18 mouse cellular contexts compared by ENCODE assay signal in genomic region chr5:43550444-43550843, GRCm38 (mm10). TPM values are rescaled to one million over a fixed set of nuclear protein-coding genes. Genes with fewer than 3 reads are reported as not detected.
DNase-seq lines count a peak whose midpoint lies in the region; ATAC-seq and TF ChIP-seq lines count a peak whose summit lies in the region.
"Had no signal": no experiment of that assay in that cellular context is flagged by ENCODE, and none has a peak within 500 bp of the region (broad histone marks: within the 10 kb centered on the region; RNA-seq: fewer than 3 reads in every experiment).

No protein-coding gene starts in this region.

- no peak overlapping the region for H3K9ac ChIP-seq in hindbrain, embryonic 15.5 days
- no peak overlapping the region for H3K9ac ChIP-seq in limb, embryonic 12.5 days (replicated peaks)
- H3K9ac ChIP-seq: forebrain, embryonic 15.5 days; limb, embryonic 15.5 days; neural tube, embryonic 13.5 days had no signal

- intact Hi-C loops in gastrocnemius, adult 2 months (cut with DNase I) = no loop called here

- WGBS in hindbrain, embryonic 15.5 days = 55% methylated on average over 4 of the region's 4 CpGs
- WGBS in hindbrain, embryonic 10.5 days = 69% methylated on average over 4 of the region's 4 CpGs
- WGBS in limb, embryonic 12.5 days = 17% methylated on average over 4 of the region's 4 CpGs

- TF ChIP-seq CTCF in testis, adult 2 months (IDR thresholded peaks at IDR 0.05; ENCODE audit: control insufficient read depth, insufficient read depth, insufficient replicate concordance, low read depth, low read length) = no peak
- TF ChIP-seq CTCF in gastrocnemius, adult 2 months (IDR thresholded peaks at IDR 0.05) = no peak

- no peak for DNase-seq in hindbrain, embryonic 10.5 days (ENCODE audit: low spot score)
- no peak for DNase-seq in testis, postnatal 14 days (ENCODE audit: low spot score)
- DNase-seq in gastrocnemius, adult 2 months = no peak
- no peak for DNase-seq in thymus, postnatal 4 days
- DNase-seq: cerebellum, adult 8-10 months; gastrocnemius, postnatal 14 days; retina, postnatal 1 day; thymus, postnatal 25 days had no signal

- no peaks in the 10 kb centered on the region for H3K36me3 ChIP-seq in hindbrain, embryonic 15.5 days
- H3K36me3 ChIP-seq in hindbrain, embryonic 10.5 days = no peaks in the 10 kb centered on the region
- no peaks in the 10 kb centered on the region for H3K36me3 ChIP-seq in testis, adult 2 months (ENCODE audit: control insufficient read depth, insufficient read depth, low read length)
- no peaks in the 10 kb centered on the region for H3K36me3 ChIP-seq in limb, embryonic 12.5 days
- H3K36me3 ChIP-seq: forebrain, embryonic 15.5 days; limb, embryonic 15.5 days; neural tube, embryonic 13.5 days had no signal

- H3K9me3 ChIP-seq in hindbrain, embryonic 15.5 days = no peaks in the 10 kb centered on the region
- no peaks in the 10 kb centered on the region for H3K9me3 ChIP-seq in hindbrain, embryonic 10.5 days
- no peaks in the 10 kb centered on the region for H3K9me3 ChIP-seq in limb, embryonic 12.5 days
- H3K9me3 ChIP-seq: forebrain, embryonic 15.5 days; limb, embryonic 15.5 days; neural tube, embryonic 13.5 days had no signal

- TF ChIP-seq POLR2A in testis, adult 2 months (IDR thresholded peaks at IDR 0.05; ENCODE audit: control insufficient read depth, low read depth, low read length) = no peak

- no peak for ATAC-seq in hindbrain, embryonic 15.5 days (ENCODE audit: low FRiP score, low read depth)
- no peak for ATAC-seq in limb, embryonic 12.5 days (ENCODE audit: insufficient number of reproducible peaks, insufficient read depth, low FRiP score, low TSS enrichment, low read depth)
- ATAC-seq: CD4-positive, CD25-positive, alpha-beta regulatory T cell, adult 4 months; forebrain, embryonic 15.5 days; midbrain, embryonic 16.5 days had no signal

- H3K4me3 ChIP-seq in hindbrain, embryonic 15.5 days = no peak overlapping the region
- no peak overlapping the region for H3K4me3 ChIP-seq in hindbrain, embryonic 10.5 days
- H3K4me3 ChIP-seq in testis, adult 2 months (ENCODE audit: control insufficient read depth, low read depth, low read length) = no peak overlapping the region
- H3K4me3 ChIP-seq in limb, embryonic 12.5 days (replicated peaks) = no peak overlapping the region
- no peak overlapping the region for H3K4me3 ChIP-seq in gastrocnemius, adult 2 months
- H3K4me3 ChIP-seq: forebrain, embryonic 15.5 days; limb, embryonic 15.5 days; neural tube, embryonic 13.5 days had no signal

- no peak overlapping the region for H3K4me2 ChIP-seq in hindbrain, embryonic 15.5 days
- peak overlapping the region; percentile 30; the same call in 1 of the 2 replicates for H3K4me2 ChIP-seq in limb, embryonic 12.5 days
- H3K4me2 ChIP-seq: forebrain, embryonic 15.5 days; limb, embryonic 15.5 days; neural tube, embryonic 13.5 days had no signal

- H3K27me3 ChIP-seq in hindbrain, embryonic 15.5 days = no peaks in the 10 kb centered on the region
- H3K27me3 ChIP-seq in hindbrain, embryonic 10.5 days (ENCODE audit: insufficient read depth, poor library complexity, severe bottlenecking) = no peaks in the 10 kb centered on the region
- no peaks in the 10 kb centered on the region for H3K27me3 ChIP-seq in testis, adult 2 months (ENCODE audit: control insufficient read depth, insufficient read depth, low read length)
- H3K27me3 ChIP-seq in limb, embryonic 12.5 days = no peaks in the 10 kb centered on the region
- H3K27me3 ChIP-seq: forebrain, embryonic 15.5 days; limb, embryonic 15.5 days; neural tube, embryonic 13.5 days had no signal

- H3K27ac ChIP-seq in hindbrain, embryonic 15.5 days (replicated peaks) = 0 out of 2 replicates have a peak overlapping the region, but pooled peaks have one; percentile 25
- H3K27ac ChIP-seq in hindbrain, embryonic 10.5 days = no peak overlapping the region
- H3K27ac ChIP-seq in testis, adult 2 months (ENCODE audit: control insufficient read depth, insufficient read depth, low read depth, low read length) = peak overlapping the region; percentile 62
- no peak overlapping the region for H3K27ac ChIP-seq in limb, embryonic 12.5 days
- no peak overlapping the region for H3K27ac ChIP-seq in gastrocnemius, adult 2 months
- H3K27ac ChIP-seq: forebrain, embryonic 15.5 days; limb, embryonic 15.5 days; macrophage; neural tube, embryonic 13.5 days had no signal

- H3K4me1 ChIP-seq in hindbrain, embryonic 15.5 days (replicated peaks) = no peaks in the 10 kb centered on the region
- H3K4me1 ChIP-seq in hindbrain, embryonic 10.5 days (replicated peaks) = no peaks in the 10 kb centered on the region
- no peaks in the 10 kb centered on the region for H3K4me1 ChIP-seq in testis, adult 2 months (ENCODE audit: control insufficient read depth, insufficient read depth, low read length)
- H3K4me1 ChIP-seq in limb, embryonic 12.5 days (replicated peaks) = peaks cover 20% of the 10 kb centered on the region
- H3K4me1 ChIP-seq: forebrain, embryonic 15.5 days had no signal

RNA-seq across cellular contexts. Expression of gene C1qtnf7, which starts 35.1 kb away (rescaled TPM):
- 1.0 and 1.6 TPM in 2 replicates for polyA plus RNA-seq in hindbrain, embryonic 15.5 days (2015; fragmentation: Nextera tagmentation; extraction: Ambion mirVana)
- polyA plus RNA-seq in hindbrain, embryonic 10.5 days (2016; fragmentation: Nextera tagmentation; extraction: Ambion mirVana) = 0.32 and 0.93 TPM in 2 replicates
- 0.93 and 1.3 TPM in 2 replicates for polyA plus RNA-seq in testis, adult 2 months (2012; rRNA removed)
- polyA plus RNA-seq in limb, embryonic 12.5 days (2016; fragmentation: Nextera tagmentation; extraction: Ambion mirVana) = 9.3 and 10.6 TPM in 2 replicates
- 1 to 10 TPM in 1 of 2 experiments, under 1 TPM in 1; 0.51 to 1.4 TPM for total RNA-seq in gastrocnemius, adult 2 months (2021)
- total RNA-seq: hematopoietic stem cell, adult 5-6 weeks had no signal
- polyA plus RNA-seq: CD4-positive, CD25-positive, alpha-beta regulatory T cell, adult 4 months; macrophage had no signal

Comparison
In these comparisons a context has a peak if more than half of its experiments do, and no peak if none do; other contexts are left out.
1. H3K27ac ChIP-seq: peak in hindbrain, embryonic 15.5 days (single experiment) and testis, adult 2 months (single experiment); none in hindbrain, embryonic 10.5 days (single experiment), limb, embryonic 12.5 days (single experiment) and gastrocnemius, adult 2 months (single experiment).